Mouse (Mus musculus) lung, postnatal 0 days (tissue): Measurements from ENCODE around the gene Noxa1.

ENCODE experiments used
- CTCF ChIP-seq: IDR thresholded peaks from 2 replicates; pipeline ENCODE4 v1.5.1; 2016; ENCODE audit warnings: antibody characterized with exemption, mild to moderate bottlenecking
- EP300 ChIP-seq: IDR thresholded peaks from 2 replicates; pipeline ENCODE4 v1.6.1; 2016; ENCODE audit warnings: antibody characterized with exemption, mild to moderate bottlenecking, control low read depth

DNA sequence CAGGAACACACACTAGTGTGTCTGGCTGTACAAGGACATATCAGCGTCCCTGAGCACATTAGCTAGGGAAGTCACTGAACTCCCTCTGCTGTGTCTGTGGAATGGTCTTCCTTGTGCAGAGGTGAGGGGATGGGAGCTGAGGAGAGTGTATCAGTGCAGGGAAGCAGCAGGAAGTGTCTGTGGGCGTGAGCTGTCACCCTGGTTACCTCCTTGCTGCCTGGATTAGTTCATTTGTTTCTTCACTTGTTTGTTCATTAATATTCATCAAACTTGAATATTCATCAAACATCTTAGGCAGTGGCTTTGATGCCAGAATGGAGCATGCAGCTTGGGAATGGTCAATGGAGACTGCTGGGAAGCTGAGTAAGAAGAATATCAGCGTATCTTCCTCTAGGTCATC lies 4.8 kb upstream of the Noxa1 start:
- TF ChIP-seq CTCF (no peak), EP300 (no peak)
